Mouse (Mus musculus): ENCODE data around the gene Zfp296. TPM values are rescaled to one million over a fixed set of nuclear protein-coding genes. Genes with fewer than 3 reads are reported as not detected.
A peak's percentile ranks its signal among the peaks of the same experiment; 100 is the strongest.

Gene Zfp296
- polyA plus RNA-seq, 1 experiment from 2014 or later = 0.14 TPM

GRCm38 (mm10) chr7:19552443-19552842, 24.6 kb upstream of the Zfp296 start:
- Histone ChIP-seq H3K9ac (ENCODE audit: low read depth, low read length) (0 out of 2 replicates have a peak overlapping the region, but pooled peaks have one; percentile 11), H3K27me3 (replicated peaks; ENCODE audit: control insufficient read depth, insufficient read depth, low read length) (no peaks in the 10 kb centered on the region), H3K4me2 (replicated peaks; ENCODE audit: low read depth) (no peak overlapping the region), H3K9me3 (ENCODE audit: control insufficient read depth) (no peaks in the 10 kb centered on the region), H3K4me1 (replicated peaks; ENCODE audit: control insufficient read depth, insufficient read depth, low read length) (peaks cover 15% of the 10 kb centered on the region; the same call in 1 of the 2 replicates), H3K4me3 (ENCODE audit: low read depth, low read length) (no peak overlapping the region), H3K27ac (ENCODE audit: low read depth, low read length) (peak overlapping the region; percentile 57), H3K36me3 (ENCODE audit: control insufficient read depth, insufficient read depth) (peaks cover 12% of the 10 kb centered on the region; the same call in 1 of the 2 replicates)
- TF ChIP-seq CTCF (IDR thresholded peaks at IDR 0.05; ENCODE audit: low read depth) = no peak
- WGBS = 32% methylated on average over 2 of the region's 2 CpGs
- ATAC-seq = peak; percentile 68

- H3K27ac ChIP-seq (ENCODE audit: low read depth, low read length) = no peak overlapping the region
- peaks cover 13% of the 10 kb centered on the region; the same call in 1 of the 2 replicates for H3K4me1 ChIP-seq (replicated peaks; ENCODE audit: control insufficient read depth, insufficient read depth, low read length)
- no peaks in the 10 kb centered on the region for H3K27me3 ChIP-seq (replicated peaks; ENCODE audit: control insufficient read depth, insufficient read depth, low read length)
- no peak for ATAC-seq
- no peak overlapping the region for H3K4me3 ChIP-seq (ENCODE audit: low read depth, low read length)
- H3K9me3 ChIP-seq (ENCODE audit: control insufficient read depth) = no peaks in the 10 kb centered on the region
- H3K36me3 ChIP-seq (ENCODE audit: control insufficient read depth, insufficient read depth) = peaks cover 12% of the 10 kb centered on the region; the same call in 1 of the 2 replicates
- 80% methylated on average over 1 of the region's 1 CpGs for WGBS
- no peak for TF ChIP-seq CTCF (IDR thresholded peaks at IDR 0.05; ENCODE audit: low read depth)
- no peak overlapping the region for H3K4me2 ChIP-seq (replicated peaks; ENCODE audit: low read depth)
- H3K9ac ChIP-seq (ENCODE audit: low read depth, low read length) = no peak overlapping the region
Measured at GRCm38 (mm10) chr7:19554168-19554567, 22.9 kb upstream of the Zfp296 start.

- Histone ChIP-seq H3K4me3 (ENCODE audit: low read depth, low read length) (no peak overlapping the region), H3K27ac (ENCODE audit: low read depth, low read length) (no peak overlapping the region; the same call in 1 of the 2 replicates), H3K27me3 (replicated peaks; ENCODE audit: control insufficient read depth, insufficient read depth, low read length) (no peaks in the 10 kb centered on the region), H3K4me2 (replicated peaks; ENCODE audit: low read depth) (no peak overlapping the region), H3K9me3 (ENCODE audit: control insufficient read depth) (no peaks in the 10 kb centered on the region), H3K9ac (ENCODE audit: low read depth, low read length) (no peak overlapping the region), H3K36me3 (ENCODE audit: control insufficient read depth, insufficient read depth) (peaks cover 12% of the 10 kb centered on the region; the same call in 1 of the 2 replicates), H3K4me1 (replicated peaks; ENCODE audit: control insufficient read depth, insufficient read depth, low read length) (peaks cover 17% of the 10 kb centered on the region; the same call in 1 of the 2 replicates)
- ATAC-seq = no peak
- 90% methylated on average over 2 of the region's 2 CpGs for WGBS
- TF ChIP-seq CTCF (IDR thresholded peaks at IDR 0.05; ENCODE audit: low read depth) = no peak
Measured at GRCm38 (mm10) chr7:19557086-19557485, 20.0 kb upstream of the Zfp296 start.

GRCm38 (mm10) chr7:19557982-19558900, 18.8 kb upstream of the Zfp296 start:
- H3K4me3 ChIP-seq (ENCODE audit: low read depth, low read length) = no peak overlapping the region
- H3K27me3 ChIP-seq (replicated peaks; ENCODE audit: control insufficient read depth, insufficient read depth, low read length) = no peaks in the 10 kb centered on the region
- ATAC-seq = no peak
- H3K36me3 ChIP-seq (ENCODE audit: control insufficient read depth, insufficient read depth) = peaks cover 12% of the 10 kb centered on the region; the same call in 1 of the 2 replicates
- peaks cover 12% of the 10 kb centered on the region; the same call in 1 of the 2 replicates for H3K4me1 ChIP-seq (replicated peaks; ENCODE audit: control insufficient read depth, insufficient read depth, low read length)
- 91% methylated on average over 6 of the region's 6 CpGs for WGBS
- H3K9ac ChIP-seq (ENCODE audit: low read depth, low read length) = no peak overlapping the region
- H3K4me2 ChIP-seq (replicated peaks; ENCODE audit: low read depth) = no peak overlapping the region; the same call in 1 of the 2 replicates
- no peaks in the 10 kb centered on the region for H3K9me3 ChIP-seq (ENCODE audit: control insufficient read depth)
- no peak for TF ChIP-seq CTCF (IDR thresholded peaks at IDR 0.05; ENCODE audit: low read depth)
- H3K27ac ChIP-seq (ENCODE audit: low read depth, low read length) = peak overlapping the region; percentile 15; the same call in 1 of the 2 replicates

- 61% methylated on average over 2 of the region's 2 CpGs for WGBS
- Histone ChIP-seq H3K4me2 (replicated peaks; ENCODE audit: low read depth) (peak overlapping the region; percentile 27; the same call in 1 of the 2 replicates), H3K9ac (ENCODE audit: low read depth, low read length) (peak overlapping the region; percentile 7; the same call in 1 of the 2 replicates), H3K9me3 (ENCODE audit: control insufficient read depth) (no peaks in the 10 kb centered on the region), H3K4me3 (ENCODE audit: low read depth, low read length) (no peak overlapping the region), H3K27ac (ENCODE audit: low read depth, low read length) (no peak overlapping the region), H3K27me3 (replicated peaks; ENCODE audit: control insufficient read depth, insufficient read depth, low read length) (no peaks in the 10 kb centered on the region), H3K36me3 (ENCODE audit: control insufficient read depth, insufficient read depth) (peaks cover 5% of the 10 kb centered on the region; the same call in 1 of the 2 replicates), H3K4me1 (replicated peaks; ENCODE audit: control insufficient read depth, insufficient read depth, low read length) (peaks cover 12% of the 10 kb centered on the region; the same call in 1 of the 2 replicates)
- ATAC-seq = no peak
- TF ChIP-seq CTCF (IDR thresholded peaks at IDR 0.05; ENCODE audit: low read depth) = peak; percentile 68
Measured at GRCm38 (mm10) chr7:19558965-19559364, 18.1 kb upstream of the Zfp296 start.

Data from intestine, postnatal 0 days (tissue).